Mouse (Mus musculus): Measurements from ENCODE around the gene Scp2. TPM values are rescaled to one million over a fixed set of nuclear protein-coding genes. Genes with fewer than 3 reads are reported as not detected.

Gene Scp2
- polyA plus RNA-seq, 1 experiment from 2014 or later = 372 TPM

DNA sequence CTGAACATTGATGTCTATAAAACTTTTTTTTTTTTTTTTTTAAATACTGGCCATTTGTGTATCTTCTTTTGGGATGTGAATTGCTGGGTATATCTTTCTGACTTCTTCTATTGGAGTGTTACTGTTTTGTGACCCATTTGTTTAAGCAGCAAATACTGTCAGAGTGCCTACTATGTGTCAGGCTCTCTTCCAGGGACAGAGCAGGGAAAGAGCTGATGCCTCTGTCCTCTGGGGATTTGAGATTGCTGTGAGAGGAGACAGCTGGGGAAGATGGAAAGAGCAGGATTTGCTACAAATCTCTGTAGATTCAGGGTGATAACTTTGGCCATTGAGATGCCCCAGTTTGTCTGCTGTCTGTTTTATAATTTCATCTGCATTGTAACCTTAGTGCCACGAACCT is 145.4 kb downstream of the Scp2 start:
- ATAC-seq = no peak
- no peaks in the 10 kb centered on the region for H3K27me3 ChIP-seq (replicated peaks; ENCODE audit: control insufficient read depth, insufficient read depth, low read length)
- H3K9ac ChIP-seq (ENCODE audit: low read depth, low read length) = no peak overlapping the region
- no peak overlapping the region for H3K4me3 ChIP-seq (ENCODE audit: low read length)
- no peak overlapping the region for H3K27ac ChIP-seq (ENCODE audit: low read length)
- H3K36me3 ChIP-seq (ENCODE audit: control insufficient read depth, insufficient read depth, low read length) = no peaks in the 10 kb centered on the region
- H3K4me1 ChIP-seq (ENCODE audit: control insufficient read depth, insufficient read depth, low read length) = no peaks in the 10 kb centered on the region
- 81% methylated on average over 1 of the region's 1 CpGs for WGBS
- no peak overlapping the region for H3K4me2 ChIP-seq (ENCODE audit: low read depth, low read length)
- H3K9me3 ChIP-seq (ENCODE audit: control insufficient read depth, low read length) = no peaks in the 10 kb centered on the region

DNA sequence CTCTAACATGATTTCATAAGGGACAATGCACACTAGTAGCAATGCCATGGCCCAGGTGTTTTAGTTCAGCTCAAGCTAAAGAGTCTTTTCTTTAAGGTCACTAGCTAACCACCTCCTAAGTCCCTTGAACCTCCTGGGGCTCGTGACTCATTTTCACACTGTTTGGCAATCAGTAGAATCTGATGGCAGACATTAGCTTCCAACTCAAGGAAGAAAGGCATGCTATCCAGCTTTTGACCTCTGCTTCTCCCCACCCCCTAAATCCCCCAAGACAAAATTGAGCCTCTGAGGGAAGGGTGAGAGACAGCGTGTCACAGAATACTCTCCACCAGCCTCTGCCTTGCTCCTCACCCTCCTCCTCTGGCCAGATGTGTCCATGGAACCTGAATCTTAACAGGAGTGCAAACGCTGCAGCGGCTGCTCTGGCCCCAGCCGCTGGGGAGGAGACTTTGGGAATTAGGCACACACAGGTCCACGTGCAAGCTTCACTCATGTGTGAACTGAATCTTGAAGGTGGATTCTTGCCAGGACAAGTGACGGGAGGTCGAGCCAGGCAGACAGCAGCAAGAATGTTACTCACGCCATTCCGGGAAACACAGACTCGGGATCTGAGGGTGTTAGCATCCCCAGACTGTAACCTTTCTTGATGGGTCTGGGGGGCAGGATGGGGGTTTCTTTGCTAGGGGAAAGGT is 146.0 kb downstream of the Scp2 start:
- Histone ChIP-seq H3K36me3 (ENCODE audit: control insufficient read depth, insufficient read depth, low read length) (no peaks in the 10 kb centered on the region), H3K4me1 (ENCODE audit: control insufficient read depth, insufficient read depth, low read length) (no peaks in the 10 kb centered on the region), H3K4me2 (ENCODE audit: low read depth, low read length) (no peak overlapping the region), H3K27me3 (replicated peaks; ENCODE audit: control insufficient read depth, insufficient read depth, low read length) (no peaks in the 10 kb centered on the region), H3K4me3 (ENCODE audit: low read length) (no peak overlapping the region), H3K9me3 (ENCODE audit: control insufficient read depth, low read length) (no peaks in the 10 kb centered on the region), H3K27ac (ENCODE audit: low read length) (no peak overlapping the region), H3K9ac (ENCODE audit: low read depth, low read length) (no peak overlapping the region)
- WGBS = 35% methylated on average over 11 of the region's 11 CpGs
- ATAC-seq = no peak

DNA sequence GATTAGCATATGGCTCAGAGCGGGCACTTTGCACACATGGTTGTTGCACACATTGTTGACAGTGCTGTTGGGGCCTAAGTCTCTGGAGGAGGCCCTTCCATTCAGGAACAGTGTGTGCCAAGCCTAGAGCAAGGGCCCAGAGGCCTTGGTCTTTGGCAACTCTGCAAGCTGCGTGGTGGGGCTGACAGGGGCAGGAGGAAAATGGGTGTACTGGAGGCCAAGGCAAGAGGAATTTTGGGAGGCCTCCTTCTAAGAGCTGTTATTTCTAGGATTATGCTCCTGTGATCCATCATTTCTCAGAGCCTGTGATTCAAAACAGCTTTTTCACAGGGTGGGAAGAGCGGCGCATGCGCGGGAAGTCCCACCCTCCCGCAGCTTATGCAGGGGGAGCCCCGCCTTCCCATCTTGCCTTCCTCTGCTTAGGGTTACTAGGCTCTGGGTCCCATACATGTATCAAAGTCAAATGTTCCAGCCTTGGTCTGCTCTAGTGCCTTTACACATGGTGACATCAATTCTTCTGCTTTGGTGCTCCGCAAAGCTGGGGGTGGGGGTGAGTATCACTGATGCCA is 148.3 kb downstream of the Scp2 start:
- no peak overlapping the region for H3K27ac ChIP-seq (ENCODE audit: low read length)
- no peaks in the 10 kb centered on the region for H3K27me3 ChIP-seq (replicated peaks; ENCODE audit: control insufficient read depth, insufficient read depth, low read length)
- no peak overlapping the region for H3K9ac ChIP-seq (ENCODE audit: low read depth, low read length)
- no peak for ATAC-seq
- 78% methylated on average over 9 of the region's 9 CpGs for WGBS
- H3K4me3 ChIP-seq (ENCODE audit: low read length) = no peak overlapping the region
- no peaks in the 10 kb centered on the region for H3K4me1 ChIP-seq (ENCODE audit: control insufficient read depth, insufficient read depth, low read length)
- H3K9me3 ChIP-seq (ENCODE audit: control insufficient read depth, low read length) = no peaks in the 10 kb centered on the region
- H3K4me2 ChIP-seq (ENCODE audit: low read depth, low read length) = no peak overlapping the region
- no peaks in the 10 kb centered on the region for H3K36me3 ChIP-seq (ENCODE audit: control insufficient read depth, insufficient read depth, low read length)

DNA sequence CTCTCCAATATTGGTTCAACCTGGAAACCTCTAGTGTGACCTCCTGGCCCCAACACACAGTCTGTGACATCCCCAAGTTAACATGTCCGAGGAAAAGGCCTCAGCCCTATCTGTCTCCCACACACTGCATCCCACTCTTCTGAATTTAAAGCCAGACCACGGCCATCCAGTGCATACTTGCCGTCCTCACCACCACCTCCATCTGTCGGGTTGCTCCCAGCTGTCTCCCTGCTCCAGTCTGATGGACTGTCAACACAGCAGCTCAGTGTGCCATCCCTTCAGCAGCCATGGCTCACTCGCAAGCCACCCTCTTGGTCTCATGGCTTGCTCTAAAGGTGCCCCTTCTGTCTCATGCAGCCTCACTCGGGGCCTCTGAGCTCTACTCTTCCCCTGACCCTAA is 149.1 kb downstream of the Scp2 start:
- Histone ChIP-seq H3K4me1 (ENCODE audit: control insufficient read depth, insufficient read depth, low read length) (peaks cover 2% of the 10 kb centered on the region; the same call in 1 of the 2 replicates), H3K9me3 (ENCODE audit: control insufficient read depth, low read length) (no peaks in the 10 kb centered on the region), H3K4me2 (ENCODE audit: low read depth, low read length) (no peak overlapping the region), H3K27ac (ENCODE audit: low read length) (no peak overlapping the region), H3K4me3 (ENCODE audit: low read length) (no peak overlapping the region), H3K9ac (ENCODE audit: low read depth, low read length) (no peak overlapping the region), H3K27me3 (replicated peaks; ENCODE audit: control insufficient read depth, insufficient read depth, low read length) (no peaks in the 10 kb centered on the region), H3K36me3 (ENCODE audit: control insufficient read depth, insufficient read depth, low read length) (no peaks in the 10 kb centered on the region)
- ATAC-seq = no peak
- 81% methylated on average over 6 of the region's 6 CpGs for WGBS

DNA sequence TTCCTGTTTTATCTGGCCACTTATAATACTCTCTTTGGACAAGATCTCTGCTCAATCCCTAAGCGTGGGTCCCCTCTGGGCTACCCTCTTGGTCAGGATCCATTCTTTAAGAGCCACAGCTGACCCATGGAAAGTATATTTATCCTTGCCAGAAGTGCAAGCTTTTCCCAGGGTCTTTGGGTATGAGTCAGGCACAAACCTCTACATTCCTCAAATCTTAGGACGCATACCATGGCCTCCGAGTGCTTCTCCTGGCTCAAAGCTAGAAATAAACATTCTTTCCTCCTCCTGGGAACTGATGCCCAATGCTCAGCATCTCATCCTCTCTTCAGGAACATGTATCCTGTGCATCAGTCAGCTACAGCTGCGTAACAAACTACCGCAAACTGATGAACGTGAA is 149.8 kb downstream of the Scp2 start:
- no peak overlapping the region for H3K27ac ChIP-seq (ENCODE audit: low read length)
- no peak for ATAC-seq

More for the DNA sequence above, 149.8 kb downstream of the Scp2 start:
- Histone ChIP-seq H3K36me3 (ENCODE audit: control insufficient read depth, insufficient read depth, low read length) (no peaks in the 10 kb centered on the region), H3K9me3 (ENCODE audit: control insufficient read depth, low read length) (no peaks in the 10 kb centered on the region), H3K9ac (ENCODE audit: low read depth, low read length) (no peak overlapping the region), H3K27me3 (replicated peaks; ENCODE audit: control insufficient read depth, insufficient read depth, low read length) (no peaks in the 10 kb centered on the region), H3K4me1 (ENCODE audit: control insufficient read depth, insufficient read depth, low read length) (peaks cover 5% of the 10 kb centered on the region; the same call in 1 of the 2 replicates), H3K4me3 (ENCODE audit: low read length) (no peak overlapping the region), H3K4me2 (ENCODE audit: low read depth, low read length) (no peak overlapping the region)
- 78% methylated on average over 6 of the region's 6 CpGs for WGBS

Small RNAs within 50 kb of the gene (microRNA-seq; reads per million reads assigned to microRNA genes)
- not detected for gene Mir6397

Other genes with a start within 250 kb of the Scp2 start
- gene Cpt2, start 221.4 kb downstream of the Scp2 start, polyA plus RNA-seq (2015; fragmentation: Nextera tagmentation; extraction: Ambion mirVana) = 142 and 155 TPM in 2 replicates
- 0.12 and 0.15 TPM in 2 replicates for gene Slc1a7, start 176.7 kb downstream of the Scp2 start, polyA plus RNA-seq (2015; fragmentation: Nextera tagmentation; extraction: Ambion mirVana)
- 0.72 and 1.5 TPM in 2 replicates for gene Podn, start 48.6 kb downstream of the Scp2 start, polyA plus RNA-seq (2015; fragmentation: Nextera tagmentation; extraction: Ambion mirVana)
- gene Echdc2, start 20.4 kb upstream of the Scp2 start, polyA plus RNA-seq (2015; fragmentation: Nextera tagmentation; extraction: Ambion mirVana) = 34.4 and 36.0 TPM in 2 replicates
- 0.09 and 0.15 TPM in 2 replicates for gene Zyg11a, start 73.0 kb upstream of the Scp2 start, polyA plus RNA-seq (2015; fragmentation: Nextera tagmentation; extraction: Ambion mirVana)
- gene Zyg11b, start 156.1 kb upstream of the Scp2 start, polyA plus RNA-seq (2015; fragmentation: Nextera tagmentation; extraction: Ambion mirVana) = 5.7 and 5.9 TPM in 2 replicates
- 67.0 and 68.5 TPM in 2 replicates for gene Coa7, start 183.1 kb upstream of the Scp2 start, polyA plus RNA-seq (2015; fragmentation: Nextera tagmentation; extraction: Ambion mirVana)
- gene Shisal2a, start 238.4 kb upstream of the Scp2 start, polyA plus RNA-seq (2015; fragmentation: Nextera tagmentation; extraction: Ambion mirVana) = 0.72 and 0.99 TPM in 2 replicates